Mouse (Mus musculus): Measurements from ENCODE around the gene Osgin1.

Osgin1 gene

DNA sequence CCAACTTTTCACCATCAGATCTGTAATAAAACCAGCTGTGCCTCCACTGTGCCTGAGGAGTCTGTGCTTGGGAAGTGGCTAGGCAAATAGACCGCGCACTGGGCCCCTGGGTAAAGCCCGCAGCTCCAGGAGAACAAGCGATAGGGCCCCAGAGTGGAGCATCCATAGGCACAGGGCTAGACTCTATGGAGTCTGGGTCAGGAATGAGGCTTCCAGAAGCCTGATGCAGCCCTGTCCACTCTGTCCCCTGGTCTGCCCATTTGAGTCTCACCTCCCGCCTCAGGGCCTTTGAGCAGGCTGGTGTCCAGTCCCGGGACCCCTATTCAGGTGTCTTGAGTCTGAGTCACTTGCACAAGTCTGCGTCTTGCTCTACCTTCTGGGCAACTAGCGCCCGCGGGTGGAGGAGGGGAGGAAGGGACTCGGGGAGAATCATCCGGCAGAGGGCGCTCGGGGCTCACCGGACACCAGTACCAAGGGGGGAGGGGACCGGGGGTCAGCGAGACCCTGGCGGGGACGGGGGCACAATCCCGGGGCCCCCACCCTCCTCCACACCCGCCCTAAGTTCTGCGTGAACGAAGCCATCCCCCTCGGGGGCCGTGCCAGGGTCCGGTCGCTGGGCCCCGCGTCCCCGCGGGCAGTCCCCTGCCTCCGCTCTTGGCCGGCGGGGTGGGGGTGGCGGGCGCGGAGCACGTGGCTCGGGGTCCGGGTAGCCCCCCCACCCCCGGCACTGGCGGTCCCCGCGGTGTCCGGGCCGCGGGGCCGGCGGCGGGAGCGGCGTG is 12.5 kb downstream of the Osgin1 start, which contains the start of gene Necab2:
TSS of gene Necab2 (plus strand) at position 509 of the 779 bp plus-strand sequence.
- peak; percentile 71 for DNase-seq (ENCODE audit: low read depth)

DNA sequence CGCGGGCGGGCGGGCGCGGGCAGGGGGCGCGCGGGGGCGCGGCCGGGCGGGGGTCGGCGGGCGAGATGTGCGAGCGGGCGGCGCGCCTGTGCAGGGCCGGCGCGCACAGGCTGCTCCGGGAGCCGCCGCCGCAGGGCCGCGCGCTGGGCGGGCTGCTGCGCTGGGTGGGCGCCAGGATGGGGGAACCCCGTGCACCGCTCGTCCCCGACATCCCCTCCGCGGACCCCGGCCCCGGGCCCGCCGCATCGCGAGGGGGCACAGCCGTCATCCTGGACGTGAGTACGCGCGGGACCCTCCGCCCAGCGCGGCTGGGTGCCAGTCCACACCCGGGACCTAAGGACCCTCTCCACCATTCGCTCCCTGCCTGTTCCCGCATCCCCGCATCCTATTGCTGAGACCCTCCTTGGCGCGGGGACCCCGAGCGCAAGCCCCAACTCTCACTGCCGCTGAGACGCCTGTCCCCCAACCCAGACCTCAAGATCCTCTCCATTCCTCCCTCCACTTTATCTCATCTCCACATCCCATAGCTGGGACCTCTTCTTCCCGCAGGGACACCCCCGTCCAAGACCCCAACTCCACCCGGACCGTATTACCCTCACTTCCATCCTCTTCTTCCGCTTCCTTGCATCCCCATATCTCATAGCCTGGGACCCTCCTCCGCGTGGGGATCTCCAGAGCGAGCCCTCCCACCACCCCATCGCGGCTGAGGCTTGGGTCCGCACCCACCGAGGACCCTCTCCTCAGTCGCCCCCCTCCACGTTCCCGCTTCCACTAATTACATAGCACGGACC is 13.3 kb downstream of the Osgin1 start:
- DNase-seq (ENCODE audit: low read depth), result no peak

DNA sequence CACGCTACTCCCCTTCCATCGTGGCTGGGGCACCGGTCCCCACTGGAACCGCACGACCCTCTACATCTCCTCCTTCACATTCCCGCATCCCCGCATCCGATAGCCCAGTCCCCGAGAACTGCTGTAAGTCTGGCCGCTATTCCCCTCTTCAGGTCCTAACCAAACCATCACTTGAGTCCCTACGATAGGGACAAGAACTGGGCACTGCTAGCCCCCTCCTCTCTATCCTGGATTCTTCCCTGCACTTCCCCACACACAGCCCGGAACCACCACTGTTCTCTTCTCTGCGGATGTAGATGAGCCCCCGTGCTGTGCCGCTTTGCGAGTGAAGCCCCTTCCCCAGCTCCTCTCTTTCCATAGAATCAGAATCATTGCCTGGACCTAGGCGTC is 13.9 kb downstream of the Osgin1 start:
- no peak for DNase-seq (ENCODE audit: low read depth)

DNA sequence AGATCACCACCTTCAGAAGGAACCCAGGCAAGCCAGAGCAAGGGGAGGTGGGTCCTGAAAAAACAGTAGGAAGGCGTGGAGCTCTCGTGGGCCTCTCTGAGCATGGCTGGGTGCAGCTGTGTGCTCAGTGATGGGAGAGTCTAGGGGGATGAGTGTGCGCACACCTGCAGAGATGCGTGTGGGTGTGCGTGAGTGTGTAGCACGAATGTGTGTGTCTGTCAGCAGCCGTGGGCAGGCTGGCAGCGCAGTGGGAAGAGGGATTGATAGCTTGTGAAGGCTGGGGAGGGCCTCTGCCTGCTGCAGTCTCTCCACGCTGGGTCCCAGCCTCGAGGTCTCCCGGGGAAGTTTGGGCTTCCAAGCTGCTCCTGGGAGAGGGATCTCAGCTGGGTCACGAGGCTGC is 15.7 kb downstream of the Osgin1 start:
- DNase-seq (ENCODE audit: low read depth), result no peak

DNA sequence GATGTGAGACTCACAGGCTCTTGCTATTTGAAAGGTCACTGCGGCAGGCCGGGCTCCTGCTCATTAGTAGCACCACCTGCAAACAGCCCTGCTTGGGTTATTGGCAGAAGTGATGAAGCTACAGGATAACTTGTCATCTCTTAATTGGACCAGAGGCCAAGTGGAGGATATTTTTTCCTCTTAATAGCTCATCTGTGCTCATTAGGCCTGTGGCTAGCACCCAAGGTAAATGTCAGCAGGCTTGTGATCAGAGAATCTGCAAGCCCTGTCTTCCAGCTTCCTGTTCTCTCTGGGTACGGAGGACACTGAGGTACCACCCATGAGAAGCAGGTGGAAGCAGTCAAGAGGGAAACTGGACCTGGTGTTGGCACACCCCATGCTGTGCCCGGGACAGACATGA is 17.2 kb downstream of the Osgin1 start:
- no peak for DNase-seq (ENCODE audit: low read depth)

DNA sequence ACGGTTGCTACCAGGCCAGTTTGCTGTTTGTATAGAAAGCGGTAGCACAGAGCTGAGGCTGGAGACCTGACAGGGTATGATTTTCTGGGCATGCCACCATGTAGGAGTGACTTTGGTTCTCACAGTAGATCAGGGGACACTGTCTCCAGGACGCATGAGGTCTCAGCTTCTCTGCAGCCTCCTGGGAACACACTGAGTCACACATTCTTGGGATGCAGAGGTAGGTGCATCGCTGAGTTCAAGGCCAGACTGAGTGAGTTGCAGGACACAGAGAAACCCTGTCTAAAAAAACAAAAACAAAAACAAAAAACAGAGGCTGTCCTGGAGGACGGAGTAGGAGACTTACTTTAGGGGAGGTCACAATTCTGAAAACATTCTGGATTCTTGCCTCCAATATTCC is 19.0 kb downstream of the Osgin1 start:
- DNase-seq (ENCODE audit: low read depth), result no peak

DNA sequence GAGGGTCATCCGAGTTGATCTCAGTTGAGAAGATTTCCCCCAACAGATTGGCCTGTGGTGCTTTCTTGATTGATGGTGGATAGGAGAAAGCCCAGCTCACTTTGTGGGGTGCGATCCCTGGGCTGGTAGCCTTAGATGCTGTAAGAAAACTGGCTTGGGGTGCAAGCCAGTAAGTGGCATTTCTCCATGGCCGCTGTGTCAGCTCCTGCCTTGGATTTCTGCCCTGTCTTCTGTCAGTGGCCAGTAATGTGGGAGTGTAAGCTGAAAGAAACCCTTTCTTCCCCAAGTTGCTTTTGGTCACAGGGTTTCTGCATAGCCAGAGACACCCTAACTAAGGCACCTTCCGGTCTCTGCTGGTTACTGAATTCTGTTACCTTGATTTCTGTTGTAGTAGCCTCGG is 22.1 kb downstream of the Osgin1 start:
- DNase-seq (ENCODE audit: low read depth), result no peak

DNA sequence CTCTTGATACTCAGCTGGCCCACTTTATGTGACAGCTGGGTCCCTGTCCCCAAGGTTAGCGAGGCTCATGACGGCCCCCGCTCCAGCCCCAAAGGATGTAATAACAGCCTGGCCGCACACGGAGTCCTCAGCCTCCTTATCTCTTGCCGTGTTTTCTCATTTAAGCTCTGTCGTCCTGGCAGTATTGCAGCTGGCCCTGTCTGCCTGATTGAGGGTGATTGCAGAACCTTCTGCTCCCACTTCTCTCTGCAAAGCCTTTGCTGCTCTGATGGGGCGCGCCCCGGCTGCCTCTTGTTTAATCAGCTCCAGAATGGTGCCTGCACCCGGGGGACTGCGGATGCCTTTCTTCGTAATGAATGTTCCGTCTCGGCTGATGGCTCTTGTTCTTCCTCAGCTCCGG is 25.8 kb downstream of the Osgin1 start:
- no peak for DNase-seq (ENCODE audit: low read depth)

DNA sequence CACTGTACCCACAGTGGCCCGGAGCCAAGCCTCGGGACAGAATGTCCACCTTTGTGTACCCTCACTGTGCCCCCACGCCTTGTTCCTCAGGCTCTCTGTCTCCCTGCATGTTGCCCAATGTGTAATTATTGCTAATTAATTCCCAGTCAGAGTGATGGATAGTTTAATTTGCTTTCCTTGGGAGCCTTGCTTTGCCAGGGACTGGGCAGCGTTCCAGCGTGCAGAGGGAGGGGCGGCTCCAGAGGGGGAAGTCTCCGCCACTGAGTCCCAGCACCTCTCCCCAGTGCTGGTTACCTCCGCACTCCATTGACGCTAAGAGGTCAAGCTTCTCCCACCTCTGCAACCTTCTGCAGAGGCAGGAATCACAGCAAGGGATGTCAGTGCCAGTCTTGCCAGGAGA is 27.4 kb downstream of the Osgin1 start:
- no peak for DNase-seq (ENCODE audit: low read depth)

DNA sequence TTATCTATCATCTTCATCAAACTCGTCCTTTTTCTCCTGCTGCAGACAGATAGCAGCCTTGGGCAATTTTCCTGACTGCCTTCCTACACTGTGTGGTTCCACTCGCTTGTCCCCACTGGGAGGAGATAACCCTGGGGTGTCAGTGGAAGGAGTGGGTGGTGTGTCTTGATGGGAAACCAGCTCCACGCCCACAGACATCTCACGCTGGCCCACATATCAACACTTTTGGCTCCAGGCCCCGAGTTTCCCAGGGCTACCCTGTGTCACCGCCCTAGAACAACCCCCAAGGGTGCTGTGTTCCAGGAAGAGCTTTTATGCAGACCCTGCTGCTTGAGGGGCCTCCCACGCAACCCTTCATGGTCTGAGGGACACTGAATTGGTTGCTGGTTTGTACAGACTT is 29.8 kb downstream of the Osgin1 start:
- no peak for DNase-seq (ENCODE audit: low read depth)

DNA sequence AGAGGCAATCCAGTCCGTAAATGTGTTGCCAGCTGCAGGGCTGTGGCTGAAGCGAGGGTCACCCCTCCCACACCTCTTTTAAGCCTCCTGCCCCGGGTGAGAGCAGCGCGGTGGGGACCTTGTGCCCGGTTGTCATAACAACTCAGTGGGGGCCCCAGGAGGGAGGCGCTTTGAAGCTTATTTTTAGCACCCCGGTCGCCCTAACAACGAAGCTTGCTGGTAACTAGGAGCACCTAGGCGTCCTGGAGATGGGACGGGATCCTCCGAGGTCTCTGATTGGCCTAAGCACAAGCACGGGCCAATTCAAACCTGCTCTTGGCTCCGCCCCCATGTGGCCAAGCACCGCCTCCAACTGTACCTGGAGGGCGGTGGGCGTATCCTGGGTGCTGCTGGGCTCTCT is 32.2 kb downstream of the Osgin1 start:
- no peak for DNase-seq (ENCODE audit: low read depth)

DNA sequence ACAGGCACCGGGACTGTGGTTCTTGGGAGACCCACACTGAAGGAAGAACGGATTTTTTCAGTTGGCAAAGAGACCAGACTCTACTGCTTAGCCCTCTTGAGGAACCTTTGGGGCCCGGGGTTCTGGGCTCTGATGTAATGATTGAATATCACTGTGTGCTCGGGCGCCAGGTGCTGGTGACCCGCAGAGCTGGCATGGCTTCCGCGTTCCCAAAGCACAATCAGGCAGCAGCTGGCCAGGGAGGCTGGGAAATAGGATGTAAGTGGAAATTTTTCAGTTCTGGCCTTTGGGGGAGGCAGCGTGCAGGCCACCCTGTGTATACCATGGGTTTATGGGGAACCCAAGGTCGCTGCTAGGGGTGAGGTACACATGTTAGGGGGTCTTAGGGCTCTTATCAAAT is 32.9 kb downstream of the Osgin1 start:
- DNase-seq (ENCODE audit: low read depth), result no peak

DNA sequence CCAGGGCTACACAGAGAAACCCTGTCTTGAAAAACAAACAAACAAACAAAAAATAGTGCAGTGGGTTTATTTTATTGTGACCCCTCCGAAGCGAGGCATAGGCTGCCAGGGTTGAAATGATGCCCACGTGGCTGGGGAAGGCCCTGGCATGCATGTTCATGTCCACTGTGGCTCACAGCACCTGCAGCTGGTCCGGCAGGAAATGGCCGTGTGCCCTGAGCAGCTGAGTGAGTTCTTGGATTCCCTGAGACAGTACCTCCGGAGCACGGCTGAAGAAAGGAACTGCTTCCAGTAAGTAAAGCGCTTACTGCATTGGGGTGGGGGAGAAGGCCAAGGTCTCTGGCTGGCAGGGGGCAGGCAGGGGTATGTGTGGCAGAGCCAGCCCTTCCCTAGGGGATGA is 34.2 kb downstream of the Osgin1 start:
- no peak for DNase-seq (ENCODE audit: low read depth)

DNA sequence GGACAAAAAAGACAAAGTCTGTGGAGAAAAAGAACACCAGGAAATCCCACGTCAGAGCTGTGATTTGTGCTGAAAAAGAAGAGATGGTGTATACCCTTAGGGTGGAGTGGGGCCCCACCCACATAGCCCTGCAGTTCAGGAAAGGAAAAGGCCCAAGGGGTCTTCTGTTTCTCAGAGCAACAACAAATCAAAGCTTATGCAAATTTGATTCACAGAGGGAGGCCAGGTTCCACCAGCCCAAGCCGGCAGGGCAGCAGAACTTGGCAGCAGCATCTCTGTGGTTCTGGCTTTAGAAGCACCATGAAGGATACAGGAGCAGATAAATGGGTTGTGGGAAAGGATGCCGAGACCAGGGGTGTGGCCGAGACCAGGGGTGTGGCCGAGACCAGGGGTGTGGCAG is 44.8 kb downstream of the Osgin1 start:
- no peak for DNase-seq (ENCODE audit: low read depth)

DNA sequence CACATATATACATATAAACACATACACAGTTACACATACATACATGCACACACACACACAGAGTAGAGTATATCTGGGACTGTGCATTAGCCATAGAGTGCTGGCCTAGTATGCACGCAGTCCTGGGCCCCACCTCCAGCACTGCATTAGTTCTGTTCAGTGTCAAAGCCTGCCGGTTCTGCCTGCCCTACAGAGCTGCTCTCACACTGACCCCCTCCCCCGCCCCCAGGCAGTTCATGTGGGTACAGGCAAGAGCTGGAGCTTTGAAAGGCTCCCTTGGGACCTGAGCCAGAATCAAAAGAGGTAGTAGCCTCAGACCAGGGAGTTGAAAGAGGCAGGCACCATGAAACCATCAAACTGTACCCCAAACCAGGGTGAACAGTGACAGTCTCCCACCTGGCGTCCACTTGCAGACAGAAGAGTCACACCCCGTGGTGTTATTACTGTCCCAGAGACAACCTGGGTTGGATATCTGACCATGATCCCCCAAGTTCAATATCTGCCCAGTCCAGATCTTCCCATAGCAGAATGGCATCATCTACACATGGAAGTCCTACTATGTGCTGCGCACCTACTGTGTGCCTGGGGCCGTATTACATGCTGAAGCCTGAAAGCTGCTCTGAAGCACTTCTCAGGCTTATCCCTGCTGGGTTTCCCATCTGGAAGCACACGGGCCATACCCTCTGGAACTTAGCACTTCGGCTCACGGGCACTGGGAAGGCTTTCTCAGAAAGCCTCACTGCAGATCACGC is 50.4 kb downstream of the Osgin1 start:
- no peak for DNase-seq (ENCODE audit: low read depth)

DNA sequence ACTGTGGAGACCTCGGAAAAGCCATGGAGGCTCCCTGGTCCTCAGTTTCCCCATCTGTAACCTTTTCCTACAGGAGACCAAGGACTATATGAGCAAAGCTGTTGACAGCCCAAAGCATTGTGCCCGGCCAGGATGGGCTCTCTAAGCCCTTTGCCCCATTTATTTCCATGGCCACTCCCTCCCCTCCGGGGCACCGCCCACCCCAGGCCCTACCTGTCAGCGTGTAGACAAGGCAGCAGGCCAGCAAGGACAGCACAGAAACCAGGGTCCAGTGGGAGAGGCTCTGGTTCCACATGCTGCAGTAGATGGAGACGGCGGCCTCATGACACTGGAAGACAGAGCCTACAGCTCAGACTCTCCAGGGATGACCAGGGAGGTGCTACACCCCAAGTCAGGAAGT is 53.2 kb downstream of the Osgin1 start:
- DNase-seq (ENCODE audit: low read depth), result no peak

All from naive thymus-derived CD4-positive, alpha-beta T cell, adult 2 months (primary cell).